Mouse (Mus musculus) CH12.LX (cell line): Measurements from ENCODE around the gene Tmbim7.

Experiments used
- CTCF ChIP-seq, 2 experiments: IDR thresholded peaks in 1 of 2; conservative IDR thresholded peaks in 1 of 2; 2 replicates each; pipeline ENCODE4 v1.5.1; 2011 to 2012; ENCODE audit warnings: low read depth in 2 of 2, low read length in 2 of 2, improper control_type of control experiment in 1 of 2, inconsistent platforms in 1 of 2, mild to moderate bottlenecking in 1 of 2, moderate library complexity in 1 of 2
- IRF4 ChIP-seq: IDR thresholded peaks from 2 replicates; pipeline ENCODE4 v1.6.1; 2014; ENCODE audit warnings: low read depth, mild to moderate bottlenecking, inconsistent platforms, low read length, improper control_type of control experiment
- POLR2A ChIP-seq: IDR thresholded peaks from 2 replicates; pipeline ENCODE4 v1.6.1; 2011; ENCODE audit warnings: low read depth, mild to moderate bottlenecking, improper control_type of control experiment, low read length
- USF1 ChIP-seq: IDR thresholded peaks from 2 replicates; pipeline ENCODE4 v1.6.1; 2014; ENCODE audit warnings: low read depth, mild to moderate bottlenecking, inconsistent platforms, low read length, improper control_type of control experiment
- ZC3H11A ChIP-seq: IDR thresholded peaks from 2 replicates; pipeline ENCODE4 v1.6.1; 2012; ENCODE audit warnings: low read depth, mild to moderate bottlenecking, inconsistent platforms, low read length, improper control_type of control experiment
- ZNF384 ChIP-seq: IDR thresholded peaks from 2 replicates; pipeline ENCODE4 v1.6.1; 2012; ENCODE audit warnings: low read depth, low read length, improper control_type of control experiment, inconsistent platforms

DNA sequence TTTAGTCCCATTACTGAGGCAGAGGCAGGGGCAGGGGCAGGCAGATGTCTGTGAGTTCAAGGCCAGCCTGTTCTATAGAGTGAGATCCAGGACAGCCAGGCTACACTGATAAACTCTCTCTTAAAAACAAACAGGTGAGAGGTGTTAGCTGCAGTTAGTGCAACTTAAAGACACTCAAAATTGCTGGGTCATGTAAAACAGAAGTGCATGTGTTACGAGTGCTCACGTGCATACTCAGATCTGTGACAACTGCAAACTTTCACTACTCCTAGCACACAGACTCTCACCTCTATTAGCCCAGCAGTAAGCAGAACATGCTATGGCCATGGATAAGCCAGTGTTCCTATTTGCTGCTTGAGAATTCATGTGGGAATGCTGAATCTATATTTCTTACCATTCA lies 72.4 kb downstream of the Tmbim7 start:
- TF ChIP-seq CTCF (conservative IDR thresholded peaks at IDR 0.05 in 1 of 2, IDR thresholded peaks at IDR 0.05 in 1 of 2; ENCODE audit: low read depth in 2 of 2, low read length in 2 of 2) (no peak), ZC3H11A (no peak), ZNF384 (no peak), USF1 (no peak), POLR2A (no peak), IRF4 (no peak)
